Mouse (Mus musculus) heart, postnatal 25 days (tissue): Measurements from ENCODE around the gene Xrn2. TPM values are rescaled to one million over a fixed set of nuclear protein-coding genes. Genes with fewer than 3 reads are reported as not detected.

ENCODE experiments used
- total RNA-seq, 2 experiments: library from RNA; stranded (reverse); gene quantifications; 2 replicates each; pipeline ENCODE4 v1.2.3; 2021

Gene Xrn2
- total RNA-seq, 2 experiments from 2014 or later: 21.7 to 21.8 TPM

Other genes with a start within 250 kb of the Xrn2 start
- 10 to 100 TPM; 74.7 to 84.6 TPM for gene Kiz, start 157.1 kb upstream of the Xrn2 start, total RNA-seq
- not detected for gene Nkx2-4, start 72.4 kb downstream of the Xrn2 start, total RNA-seq
- gene Nkx2-2, start 181.2 kb downstream of the Xrn2 start, total RNA-seq: not detected